Mouse (Mus musculus) lung, postnatal 36 days (tissue): Measurements from ENCODE around the gene Ccnd2.
A peak's percentile ranks its signal among the peaks of the same experiment; 100 is the strongest.

Experiments
- DNase-seq: peaks from one replicate; pipeline ENCODE4 v3.0.0; 2022; ENCODE audit warnings: mixed read lengths

The Ccnd2 gene

DNA sequence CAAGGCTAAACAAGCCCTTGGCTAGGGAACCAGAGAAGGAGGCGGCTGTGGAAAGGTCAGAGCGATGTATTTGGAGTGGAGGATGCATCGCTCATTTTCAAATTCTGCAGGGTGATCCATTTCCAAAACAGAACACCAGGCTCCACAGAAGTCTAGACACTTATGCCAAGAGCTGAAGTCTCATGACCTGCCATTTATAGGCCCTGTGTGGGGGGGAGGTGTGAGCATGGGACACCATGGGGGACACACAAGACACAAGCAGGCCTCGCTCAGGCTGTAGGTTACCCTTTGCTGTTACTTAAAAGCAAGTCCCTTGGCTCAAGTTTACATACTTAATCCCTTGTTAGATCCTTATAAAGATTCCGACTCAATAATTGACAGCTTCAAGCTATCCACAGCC lies 45.8 kb downstream of the Ccnd2 start:
- no peak for DNase-seq

DNA sequence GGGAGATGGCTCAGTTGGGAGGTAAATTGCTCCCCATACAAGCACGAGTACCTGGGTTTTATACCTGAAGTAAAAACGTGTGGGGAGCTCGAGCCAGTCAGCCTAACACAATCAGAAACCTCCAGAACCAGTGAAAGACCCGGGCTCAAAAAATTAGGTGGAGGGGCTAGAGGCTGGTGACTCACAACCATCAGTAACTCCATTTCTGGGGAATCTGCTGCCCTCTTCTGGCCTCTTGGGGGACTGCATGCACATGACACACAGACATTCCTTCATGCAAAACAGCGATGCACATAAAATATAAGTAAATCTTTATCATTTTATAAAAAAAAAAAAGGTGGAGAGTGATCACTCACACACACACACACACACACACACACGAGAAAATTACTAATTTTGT lies 46.9 kb downstream of the Ccnd2 start:
- peak; percentile 47 for DNase-seq

GRCm38 (mm10) chr6:127104396-127105029 lies 47.5 kb downstream of the Ccnd2 start:
- DNase-seq, result no peak

DNA sequence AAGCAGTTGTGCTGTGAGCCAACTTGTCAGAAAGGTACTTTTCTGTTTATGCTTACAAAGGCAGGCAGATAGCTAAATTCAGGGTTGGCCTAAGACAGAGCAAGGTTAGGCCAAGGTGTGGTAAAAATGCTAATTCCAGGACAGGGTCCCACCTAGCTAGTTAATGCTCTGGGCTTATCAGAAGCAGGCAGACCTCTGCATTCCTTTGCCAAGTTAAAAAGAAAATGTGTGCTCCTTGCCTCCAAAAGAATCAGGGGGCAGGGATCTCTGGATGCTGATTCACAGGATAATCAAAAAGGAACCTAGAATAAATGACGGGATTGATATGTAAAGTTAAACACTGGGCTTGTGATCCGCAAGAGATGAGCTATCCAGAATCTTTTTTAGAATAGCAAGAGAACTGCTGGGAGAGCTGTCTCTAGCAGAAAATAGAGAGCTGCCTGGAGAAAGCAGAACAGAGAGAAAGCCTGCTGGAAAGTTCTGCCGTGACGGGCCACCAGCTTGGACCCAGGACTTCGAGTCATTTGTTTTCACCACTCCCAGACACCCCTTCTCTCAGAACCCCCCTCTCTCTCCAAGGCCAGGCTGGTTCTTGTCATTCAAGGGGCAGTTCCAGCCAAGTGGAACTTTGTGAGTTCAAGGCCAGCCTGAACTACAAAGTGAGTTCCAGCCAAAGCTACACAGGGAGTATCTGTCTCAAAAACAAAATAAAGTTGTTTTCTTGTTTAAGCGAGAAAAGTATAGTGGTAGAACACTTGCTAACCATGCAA lies 48.3 kb downstream of the Ccnd2 start:
- no peak for DNase-seq

DNA sequence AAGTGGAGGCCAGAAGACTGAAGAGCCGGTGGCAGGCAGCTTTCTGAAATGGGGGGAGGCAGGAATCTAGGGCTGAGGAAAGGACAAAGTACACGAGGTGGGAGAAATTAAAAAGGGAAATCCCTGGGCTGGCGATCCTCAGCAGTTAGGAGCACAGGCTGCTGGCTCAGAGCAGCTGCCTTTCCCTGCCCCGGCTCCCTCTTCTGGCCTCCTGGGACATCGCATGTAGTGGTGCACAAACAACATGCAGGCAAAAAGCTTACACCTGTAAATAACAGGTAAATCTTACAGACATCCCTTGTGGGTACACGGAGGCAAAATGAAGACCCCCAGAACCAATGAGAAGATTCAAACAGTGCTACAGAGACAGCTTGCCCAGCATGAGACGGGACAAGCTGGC lies 57.4 kb downstream of the Ccnd2 start:
- no peak for DNase-seq

- DNase-seq, result peak; percentile 66
Measured at GRCm38 (mm10) chr6:127086739-127087138, 65.3 kb downstream of the Ccnd2 start.

- DNase-seq, result no peak
Measured at GRCm38 (mm10) chr6:127081820-127082219, 70.2 kb downstream of the Ccnd2 start.

DNA sequence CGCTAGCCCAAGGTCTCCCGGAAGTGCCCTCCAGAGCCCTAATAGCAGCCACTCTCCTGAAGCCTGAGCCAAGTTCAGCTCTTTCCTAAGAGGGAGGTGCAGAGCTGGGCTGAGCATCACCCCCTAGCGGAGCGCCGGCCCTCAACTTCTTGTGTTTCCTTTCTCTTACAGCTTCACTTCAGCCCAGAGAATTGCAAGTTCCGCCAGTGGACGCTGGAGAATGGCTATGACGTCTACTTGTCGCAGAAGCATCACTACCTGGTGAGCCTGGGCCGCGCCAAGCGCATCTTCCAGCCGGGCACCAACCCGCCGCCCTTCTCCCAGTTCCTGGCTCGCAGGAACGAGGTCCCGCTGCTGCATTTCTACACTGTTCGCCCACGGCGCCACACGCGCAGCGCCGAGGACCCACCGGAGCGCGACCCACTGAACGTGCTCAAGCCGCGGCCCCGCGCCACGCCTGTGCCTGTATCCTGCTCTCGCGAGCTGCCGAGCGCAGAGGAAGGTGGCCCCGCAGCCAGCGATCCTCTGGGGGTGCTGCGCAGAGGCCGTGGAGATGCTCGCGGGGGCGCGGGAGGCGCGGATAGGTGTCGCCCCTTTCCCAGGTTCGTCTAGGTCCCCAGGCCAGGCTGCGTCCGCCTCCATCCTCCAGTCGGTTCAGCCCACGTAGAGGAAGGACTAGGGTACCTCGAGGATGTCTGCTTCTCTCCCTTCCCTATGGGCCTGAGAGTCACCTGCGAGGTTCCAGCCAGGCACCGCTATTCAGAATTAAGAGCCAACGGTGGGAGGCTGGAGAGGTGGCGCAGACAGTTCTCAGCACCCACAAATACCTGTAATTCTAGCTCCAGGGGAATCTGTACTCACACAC lies 71.9 kb downstream of the Ccnd2 start:
- peak; percentile 40 for DNase-seq
